Mouse (Mus musculus) testis, adult 2 months (tissue): ENCODE measurements around the gene Timp1.

Experiments used
- CTCF ChIP-seq: fragments of 200-500 bp; IDR thresholded peaks from 2 replicates; pipeline ENCODE4 v1.5.1; 2012; ENCODE audit warnings: low read depth, mild to moderate bottlenecking, inconsistent platforms, low read length, moderate library complexity; ENCODE audit not compliant: control insufficient read depth, insufficient read depth, insufficient replicate concordance
- POLR2A ChIP-seq: fragments of 200-500 bp; IDR thresholded peaks from 2 replicates; pipeline ENCODE4 v1.6.1; 2012; ENCODE audit warnings: low read depth, mild to moderate bottlenecking, inconsistent platforms, low read length, moderate library complexity; ENCODE audit not compliant: control insufficient read depth

DNA sequence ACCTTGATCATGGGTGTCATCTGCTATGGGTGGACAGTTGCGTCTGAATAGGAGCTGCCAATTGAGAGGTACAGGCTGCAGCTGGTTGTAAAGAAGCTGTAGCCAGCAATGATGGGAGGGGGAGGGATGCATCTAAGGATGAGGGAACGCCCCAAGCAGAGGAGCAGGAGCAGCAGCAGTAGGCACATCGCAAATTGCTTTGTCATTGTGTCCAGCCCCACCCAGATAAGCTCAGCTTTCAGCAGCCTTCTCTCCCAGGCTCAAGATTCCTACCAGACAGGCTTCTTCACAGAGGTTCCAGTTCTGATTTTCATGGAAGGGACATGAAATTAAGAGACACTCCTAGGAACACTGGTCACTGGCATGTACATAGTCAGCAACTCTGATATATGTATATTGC is 40.1 kb downstream of the Timp1 start:
- TF ChIP-seq CTCF, result no peak
- TF ChIP-seq POLR2A, result no peak
